Mouse (Mus musculus): ENCODE results near the gene Cib2.

GRCm38 (mm10) chr9:54520286-54520685 lies 39.7 kb downstream of the Cib2 start:
- TF ChIP-seq GATA1 (IDR thresholded peaks at IDR 0.05; ENCODE audit: borderline replicate concordance, low read length) (no peak), FLI1 (IDR thresholded peaks at IDR 0.05; ENCODE audit: low read length) (no peak)

Data from megakaryocyte, embryonic 14.5 days (primary cell).